Mouse (Mus musculus) ES-Bruce4 (cell line): ENCODE measurements around the gene Ppp4r1. TPM values are rescaled to one million over a fixed set of nuclear protein-coding genes. Genes with fewer than 3 reads are reported as not detected.

ENCODE experiments used
- H3K27ac ChIP-seq: 2 replicates; pipeline ENCODE4 v1.5.1; 2012; ENCODE audit warnings: low read length, inconsistent platforms; ENCODE audit not compliant: insufficient read depth
- H3K27me3 ChIP-seq: 2 replicates; pipeline ENCODE4 v1.6.1; 2012; ENCODE audit warnings: mild to moderate bottlenecking, low read length, inconsistent platforms; ENCODE audit not compliant: control insufficient read depth, poor library complexity, insufficient read depth, severe bottlenecking
- H3K36me3 ChIP-seq: 2 replicates; pipeline ENCODE4 v1.6.1; 2012; ENCODE audit warnings: inconsistent platforms, mild to moderate bottlenecking, low read length, moderate library complexity; ENCODE audit not compliant: control insufficient read depth, poor library complexity, insufficient read depth, severe bottlenecking
- H3K4me1 ChIP-seq: one replicate; pipeline ENCODE4 v1.8.1; 2011; ENCODE audit warnings: low read length; ENCODE audit not compliant: control insufficient read depth, insufficient read depth
- H3K4me3 ChIP-seq: 2 replicates; pipeline ENCODE4 v1.5.1; 2011; ENCODE audit warnings: low read depth, mild to moderate bottlenecking, low read length
- H3K9ac ChIP-seq: 2 replicates; pipeline ENCODE4 v1.6.1; 2012; ENCODE audit warnings: low read depth, mild to moderate bottlenecking, inconsistent platforms; ENCODE audit not compliant: poor library complexity, severe bottlenecking
- H3K9me3 ChIP-seq: replicated peaks from 2 replicates; pipeline ENCODE4 v1.6.1; 2012; ENCODE audit warnings: mild to moderate bottlenecking, low read length, inconsistent platforms; ENCODE audit not compliant: control insufficient read depth, poor library complexity, insufficient read depth, severe bottlenecking
- CTCF ChIP-seq: IDR thresholded peaks from one replicate; pipeline ENCODE4 v1.8.1; 2011; ENCODE audit warnings: low read depth, low read length
- EP300 ChIP-seq: IDR thresholded peaks from 2 replicates; pipeline ENCODE4 v1.6.1; 2011; ENCODE audit warnings: low read depth, low read length; ENCODE audit not compliant: insufficient read depth
- POLR2A ChIP-seq: IDR thresholded peaks from one replicate; pipeline ENCODE4 v1.8.1; 2011; ENCODE audit warnings: low read length; ENCODE audit not compliant: insufficient read depth
- polyA plus RNA-seq: library from polyadenylated mRNA; stranded (reverse); fragments of >200 nt; gene quantifications from 2 replicates; pipeline ENCODE4 v1.2.4, GENCODE M21; 2011; ENCODE audit warnings: low read depth; ENCODE audit not compliant: missing spikeins, insufficient read depth, insufficient read length

The Ppp4r1 gene
- polyA plus RNA-seq, 1 experiment = 48.4 TPM

DNA sequence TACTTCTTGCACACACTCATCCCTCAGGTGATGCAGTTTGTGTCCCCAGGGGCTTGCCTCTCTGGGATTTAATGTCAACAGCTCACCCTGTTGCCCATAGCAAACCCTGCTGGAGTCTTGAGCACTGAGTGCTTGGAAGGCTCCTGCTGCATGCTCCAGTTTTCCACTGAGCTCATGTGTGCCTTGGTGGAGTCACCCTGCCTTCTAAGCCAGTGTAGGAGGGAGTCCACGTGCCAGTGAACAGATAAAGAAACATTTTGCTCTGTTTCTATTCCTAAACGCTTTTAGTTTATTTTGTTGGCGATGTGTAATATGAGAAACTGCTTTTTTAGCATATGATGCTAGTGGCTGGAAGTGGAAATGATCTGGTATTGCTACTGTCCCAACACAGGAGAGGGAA, 54.4 kb downstream of the Ppp4r1 start:
- Histone ChIP-seq H3K9me3 (no peaks in the 10 kb centered on the region), H3K36me3 (peaks cover 33% of the 10 kb centered on the region), H3K4me1 (no peaks in the 10 kb centered on the region), H3K9ac (no peak overlapping the region), H3K27me3 (no peaks in the 10 kb centered on the region), H3K4me3 (no peak overlapping the region), H3K27ac (no peak overlapping the region)
- TF ChIP-seq EP300 (no peak), CTCF (no peak), POLR2A (no peak)

DNA sequence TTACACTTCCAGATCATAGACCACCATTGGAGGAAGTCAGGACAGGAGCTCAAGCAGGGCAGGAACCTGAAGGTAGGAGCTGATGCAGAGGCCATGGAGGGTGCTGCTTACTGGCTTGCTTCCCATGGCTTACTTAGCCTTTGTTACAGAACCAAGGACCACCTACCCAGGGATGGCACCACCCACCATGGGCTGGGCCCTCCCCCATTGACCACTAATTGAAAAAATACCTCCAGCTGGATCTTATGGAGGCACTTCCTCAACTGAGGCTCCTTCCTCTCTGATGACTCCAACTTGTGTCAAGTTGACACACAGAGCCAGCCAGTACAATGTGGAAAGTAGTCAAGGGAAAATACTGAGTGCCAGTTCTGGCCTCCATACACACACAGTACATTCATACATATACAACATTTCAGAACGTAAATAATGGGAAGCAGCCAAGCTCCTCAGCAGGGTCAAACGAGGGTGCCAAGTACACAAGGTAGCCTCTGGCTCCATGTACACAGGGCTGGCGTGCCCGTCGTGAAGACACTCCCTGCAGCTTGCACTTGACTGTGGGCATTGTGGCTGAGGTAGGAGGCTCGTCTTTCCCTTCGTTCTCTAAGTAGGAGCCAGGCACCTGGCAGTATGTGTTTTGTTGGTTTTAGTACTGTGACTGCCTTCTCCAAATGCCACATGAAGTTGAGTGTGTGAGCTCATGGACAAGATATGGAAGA, 57.3 kb downstream of the Ppp4r1 start:
- no peaks in the 10 kb centered on the region for H3K27me3 ChIP-seq
- H3K4me3 ChIP-seq = no peak overlapping the region
- H3K27ac ChIP-seq = no peak overlapping the region
- H3K4me1 ChIP-seq = no peaks in the 10 kb centered on the region
- TF ChIP-seq CTCF (no peak), EP300 (no peak), POLR2A (no peak)
- H3K36me3 ChIP-seq = peaks cover 20% of the 10 kb centered on the region
- H3K9me3 ChIP-seq = no peaks in the 10 kb centered on the region
- no peak overlapping the region for H3K9ac ChIP-seq

DNA sequence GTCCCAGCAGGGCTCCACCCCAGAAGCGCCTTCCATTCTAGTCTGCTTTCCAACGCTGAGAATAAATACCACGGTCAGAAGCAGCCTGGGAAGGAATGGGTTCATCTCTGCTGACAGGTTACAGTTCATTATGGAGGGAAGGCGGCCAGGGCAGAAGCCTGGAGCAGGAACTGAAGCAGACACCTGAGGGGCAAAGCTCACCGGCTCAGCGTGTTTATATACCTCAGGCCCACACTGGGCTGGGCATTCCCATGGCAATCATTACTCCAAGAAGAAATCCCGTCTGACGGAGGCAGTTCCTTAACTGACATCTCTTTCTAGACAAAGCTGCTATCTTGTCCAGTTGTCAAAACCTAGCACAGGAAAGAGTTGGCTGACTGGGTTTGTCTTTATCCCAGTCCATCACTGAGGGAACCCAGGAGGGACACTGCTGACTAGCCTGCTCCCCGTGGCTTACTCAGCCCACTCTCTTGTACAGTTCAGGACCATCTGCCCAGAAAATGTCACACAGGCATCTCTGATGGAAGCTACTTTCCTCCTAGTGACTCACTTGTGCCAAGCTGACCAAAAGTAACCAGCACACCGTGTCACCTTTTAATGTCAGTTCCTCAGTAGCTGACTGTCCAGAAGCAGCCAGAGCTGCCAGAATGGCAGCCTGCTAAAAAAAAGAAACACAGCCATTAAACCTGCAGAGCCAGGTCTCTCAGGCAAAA, 60.5 kb downstream of the Ppp4r1 start:
- no peaks in the 10 kb centered on the region for H3K27me3 ChIP-seq
- H3K4me3 ChIP-seq = no peak overlapping the region
- H3K9ac ChIP-seq = no peak overlapping the region
- no peaks in the 10 kb centered on the region for H3K4me1 ChIP-seq
- H3K27ac ChIP-seq = no peak overlapping the region
- TF ChIP-seq CTCF (no peak), EP300 (no peak), POLR2A (no peak)
- H3K36me3 ChIP-seq = peaks cover 7% of the 10 kb centered on the region; the same call in 1 of the 2 replicates
- H3K9me3 ChIP-seq = no peaks in the 10 kb centered on the region

DNA sequence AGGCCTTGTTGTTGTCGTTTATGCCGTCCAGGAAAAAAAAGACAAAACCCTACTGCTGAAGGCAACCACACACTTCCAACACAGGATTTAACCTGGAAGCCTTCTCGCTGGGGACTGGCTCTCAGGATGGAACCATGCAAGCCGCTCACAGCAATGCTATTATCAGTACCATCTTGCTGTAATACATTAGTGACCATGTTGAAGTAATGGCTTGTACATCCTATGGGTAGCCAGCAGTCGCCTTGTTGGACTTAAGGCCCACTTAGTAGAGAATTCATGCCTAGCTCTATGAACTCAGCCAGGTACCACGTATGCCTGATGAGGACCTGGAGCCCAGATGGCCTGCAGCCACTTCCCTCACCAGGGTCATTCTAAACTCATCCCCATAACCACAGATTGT, 63.0 kb downstream of the Ppp4r1 start:
- no peak overlapping the region for H3K27ac ChIP-seq
- TF ChIP-seq EP300 (no peak), POLR2A (no peak), CTCF (no peak)
- H3K9ac ChIP-seq = no peak overlapping the region
- no peaks in the 10 kb centered on the region for H3K9me3 ChIP-seq
- no peak overlapping the region for H3K4me3 ChIP-seq
- no peaks in the 10 kb centered on the region for H3K27me3 ChIP-seq
- no peaks in the 10 kb centered on the region for H3K4me1 ChIP-seq
- H3K36me3 ChIP-seq = peaks cover 8% of the 10 kb centered on the region; the same call in 1 of the 2 replicates

DNA sequence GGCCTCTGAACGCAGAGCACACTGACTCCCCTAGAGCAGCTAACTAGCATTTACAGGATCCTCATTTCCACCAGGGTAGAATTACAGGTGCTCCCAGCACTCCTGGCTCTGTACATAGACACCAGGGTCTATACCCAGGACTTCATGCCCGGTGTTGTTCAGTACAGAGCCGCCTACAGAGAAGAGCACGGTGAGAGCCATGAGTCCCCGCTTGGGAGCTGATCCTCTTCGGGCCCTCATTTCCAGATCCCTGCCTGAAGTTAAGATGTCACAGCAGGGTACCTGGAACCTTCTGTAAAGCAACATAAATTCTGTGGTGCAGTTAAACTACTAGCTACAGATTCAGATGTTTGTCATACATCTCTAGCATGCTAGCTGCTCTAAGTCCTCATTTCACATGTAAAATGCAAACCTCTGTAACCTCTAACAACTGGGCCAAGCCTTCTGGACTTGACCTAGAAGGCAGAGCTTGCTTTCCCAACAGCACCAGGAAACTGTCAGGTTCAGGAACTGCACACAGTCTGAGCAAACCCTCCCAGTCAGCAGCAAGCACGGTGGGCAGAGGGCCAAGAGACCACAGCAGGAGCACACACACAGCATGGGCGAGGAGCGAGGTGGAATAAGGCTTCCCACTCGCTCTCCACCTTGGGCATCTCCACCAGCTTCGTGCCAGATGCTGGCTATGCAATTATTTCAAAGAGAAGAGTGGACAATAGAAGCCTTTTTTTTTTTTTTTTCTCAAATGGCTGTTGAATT, 65.5 kb downstream of the Ppp4r1 start:
- TF ChIP-seq CTCF = no peak
- TF ChIP-seq POLR2A = no peak
- no peak for TF ChIP-seq EP300

DNA sequence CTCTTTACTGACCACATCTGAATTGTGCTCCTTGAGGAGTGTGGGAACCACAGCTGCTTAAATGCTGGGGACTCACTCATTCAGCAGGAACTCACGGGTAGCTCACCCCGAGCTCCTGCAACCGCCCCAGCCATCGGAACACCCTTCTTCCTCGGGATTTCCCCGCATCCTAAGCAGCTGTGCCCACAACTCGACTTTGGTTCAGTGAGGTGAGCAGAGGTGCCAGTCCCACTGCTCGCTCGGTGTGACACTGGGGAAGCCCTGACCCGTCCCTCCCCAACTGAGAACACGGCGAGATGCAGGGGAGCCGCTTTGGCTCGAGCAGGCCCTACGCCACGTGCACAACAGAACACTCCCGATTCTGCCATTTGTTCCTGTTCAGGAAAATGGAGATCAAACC, 68.1 kb downstream of the Ppp4r1 start:
- Histone ChIP-seq H3K4me1 (no peaks in the 10 kb centered on the region), H3K4me3 (no peak overlapping the region), H3K27ac (no peak overlapping the region), H3K9me3 (peaks cover under 1% of the 10 kb centered on the region; the same call in 1 of the 2 replicates), H3K27me3 (no peaks in the 10 kb centered on the region), H3K36me3 (peaks cover 4% of the 10 kb centered on the region; the same call in 1 of the 2 replicates), H3K9ac (no peak overlapping the region)
- no peak for TF ChIP-seq EP300
- no peak for TF ChIP-seq POLR2A
- no peak for TF ChIP-seq CTCF

More for the DNA sequence above, 65.5 kb downstream of the Ppp4r1 start:
- H3K36me3 ChIP-seq = peaks cover 4% of the 10 kb centered on the region; the same call in 1 of the 2 replicates
- no peak overlapping the region for H3K27ac ChIP-seq
- H3K9ac ChIP-seq = no peak overlapping the region
- H3K4me3 ChIP-seq = no peak overlapping the region
- H3K27me3 ChIP-seq = no peaks in the 10 kb centered on the region
- H3K4me1 ChIP-seq = no peaks in the 10 kb centered on the region
- no peaks in the 10 kb centered on the region for H3K9me3 ChIP-seq
